Mouse (Mus musculus) bone marrow macrophage, adult 2 months (primary cell): ENCODE measurements around the gene Dscaml1.

Source experiments
- CTCF ChIP-seq: IDR thresholded peaks from 2 replicates; pipeline ENCODE4 v1.5.1; 2012; ENCODE audit warnings: low read depth, mild to moderate bottlenecking, low read length, moderate library complexity
- POLR2A ChIP-seq: IDR thresholded peaks from 2 replicates; pipeline ENCODE4 v1.6.1; 2012; ENCODE audit warnings: mild to moderate bottlenecking, low read depth, low read length, borderline replicate concordance

DNA sequence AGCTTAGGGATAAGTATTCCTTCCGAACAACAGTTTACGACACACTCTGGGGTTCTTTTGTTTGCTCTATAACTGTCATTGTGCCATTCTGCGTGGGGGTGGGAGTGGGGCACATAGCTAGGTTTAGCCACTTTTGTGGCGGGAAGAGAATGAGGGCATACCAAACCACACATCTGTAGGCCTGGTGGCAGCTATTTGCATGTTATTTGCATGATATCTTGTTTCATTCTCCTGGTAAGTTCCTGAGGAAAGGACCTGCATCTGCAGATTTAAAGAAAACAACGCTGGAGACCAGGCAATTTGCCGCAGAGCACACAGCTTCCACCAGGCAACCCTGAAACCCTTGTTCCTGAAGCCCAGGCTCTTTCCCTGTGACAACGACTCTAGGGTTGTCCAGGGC, 30.8 kb downstream of the Dscaml1 start:
- TF ChIP-seq CTCF (no peak), POLR2A (no peak)
